Mouse (Mus musculus): ENCODE results near the gene Pcdh15. TPM values are rescaled to one million over a fixed set of nuclear protein-coding genes. Genes with fewer than 3 reads are reported as not detected.

Gene Pcdh15
- polyA plus RNA-seq, 1 experiment from 2014 or later, result 0.68 TPM

- Histone ChIP-seq H3K9ac (ENCODE audit: low read length) (no peak overlapping the region), H3K4me1 (replicated peaks; ENCODE audit: control insufficient read depth, insufficient read depth) (no peaks in the 10 kb centered on the region), H3K36me3 (ENCODE audit: control insufficient read depth, insufficient read depth, low read length) (no peaks in the 10 kb centered on the region), H3K27ac (replicated peaks) (no peak overlapping the region), H3K4me3 (ENCODE audit: low read depth, low read length) (no peak overlapping the region), H3K9me3 (ENCODE audit: control insufficient read depth, low read length) (no peaks in the 10 kb centered on the region), H3K4me2 (replicated peaks; ENCODE audit: low read depth) (no peak overlapping the region), H3K27me3 (ENCODE audit: control insufficient read depth, insufficient read depth, low read length) (no peaks in the 10 kb centered on the region)
- ATAC-seq (ENCODE audit: low FRiP score, low TSS enrichment) (no peak), DNase-seq (ENCODE audit: low spot score) (no peak)
- WGBS, result 74% methylated on average over 5 of the region's 5 CpGs
- TF ChIP-seq CTCF (IDR thresholded peaks at IDR 0.05; ENCODE audit: low read depth) (no peak), EP300 (optimal IDR thresholded peaks at IDR 0.05) (no peak)
Measured at GRCm38 (mm10) chr10:73574711-73575297, 475.7 kb downstream of the Pcdh15 start.

GRCm38 (mm10) chr10:73667501-73667900 lies 568.4 kb downstream of the Pcdh15 start:
- ATAC-seq (ENCODE audit: low FRiP score, low TSS enrichment) (no peak), DNase-seq (ENCODE audit: low spot score) (no peak)
- 84% methylated on average over 1 of the region's 1 CpGs for WGBS
- H3K27ac ChIP-seq (replicated peaks), result no peak overlapping the region
- H3K4me3 ChIP-seq (ENCODE audit: low read depth, low read length), result no peak overlapping the region
- no peak overlapping the region for H3K9ac ChIP-seq (ENCODE audit: low read length)
- no peaks in the 10 kb centered on the region for H3K36me3 ChIP-seq (ENCODE audit: control insufficient read depth, insufficient read depth, low read length)
- H3K4me1 ChIP-seq (replicated peaks; ENCODE audit: control insufficient read depth, insufficient read depth), result no peaks in the 10 kb centered on the region
- no peak for TF ChIP-seq CTCF (IDR thresholded peaks at IDR 0.05; ENCODE audit: low read depth)
- H3K27me3 ChIP-seq (ENCODE audit: control insufficient read depth, insufficient read depth, low read length), result no peaks in the 10 kb centered on the region
- no peaks in the 10 kb centered on the region for H3K9me3 ChIP-seq (ENCODE audit: control insufficient read depth, low read length)
- no peak overlapping the region for H3K4me2 ChIP-seq (replicated peaks; ENCODE audit: low read depth)

GRCm38 (mm10) chr10:73700519-73701286 lies 601.6 kb downstream of the Pcdh15 start:
- Histone ChIP-seq H3K27me3 (ENCODE audit: control insufficient read depth, insufficient read depth, low read length) (no peaks in the 10 kb centered on the region), H3K4me3 (ENCODE audit: low read depth, low read length) (no peak overlapping the region), H3K4me1 (replicated peaks; ENCODE audit: control insufficient read depth, insufficient read depth) (no peaks in the 10 kb centered on the region), H3K36me3 (ENCODE audit: control insufficient read depth, insufficient read depth, low read length) (no peaks in the 10 kb centered on the region), H3K9me3 (ENCODE audit: control insufficient read depth, low read length) (no peaks in the 10 kb centered on the region), H3K4me2 (replicated peaks; ENCODE audit: low read depth) (no peak overlapping the region), H3K9ac (ENCODE audit: low read length) (no peak overlapping the region), H3K27ac (replicated peaks) (no peak overlapping the region)
- DNase-seq (ENCODE audit: low spot score) (no peak), ATAC-seq (ENCODE audit: low FRiP score, low TSS enrichment) (no peak)
- 39% methylated on average over 5 of the region's 5 CpGs for WGBS
- TF ChIP-seq CTCF (IDR thresholded peaks at IDR 0.05; ENCODE audit: low read depth), result no peak
- TF ChIP-seq EP300 (optimal IDR thresholded peaks at IDR 0.05), result no peak

- no peaks in the 10 kb centered on the region for H3K36me3 ChIP-seq (ENCODE audit: control insufficient read depth, insufficient read depth, low read length)
- no peak overlapping the region for H3K4me2 ChIP-seq (replicated peaks; ENCODE audit: low read depth)
- no peak overlapping the region for H3K27ac ChIP-seq (replicated peaks)
- ATAC-seq (ENCODE audit: low FRiP score, low TSS enrichment), result peak; percentile 97
- WGBS, result 56% methylated on average over 7 of the region's 7 CpGs
- TF ChIP-seq EP300 (optimal IDR thresholded peaks at IDR 0.05) (no peak), CTCF (IDR thresholded peaks at IDR 0.05; ENCODE audit: low read depth) (no peak)
- H3K27me3 ChIP-seq (ENCODE audit: control insufficient read depth, insufficient read depth, low read length), result no peaks in the 10 kb centered on the region
- no peaks in the 10 kb centered on the region for H3K4me1 ChIP-seq (replicated peaks; ENCODE audit: control insufficient read depth, insufficient read depth)
- H3K9me3 ChIP-seq (ENCODE audit: control insufficient read depth, low read length), result no peaks in the 10 kb centered on the region
- peak; percentile 22 for DNase-seq (ENCODE audit: low spot score)
- H3K9ac ChIP-seq (ENCODE audit: low read length), result no peak overlapping the region
- H3K4me3 ChIP-seq (ENCODE audit: low read depth, low read length), result no peak overlapping the region
Measured at GRCm38 (mm10) chr10:73725566-73726240, 626.6 kb downstream of the Pcdh15 start.

DNA sequence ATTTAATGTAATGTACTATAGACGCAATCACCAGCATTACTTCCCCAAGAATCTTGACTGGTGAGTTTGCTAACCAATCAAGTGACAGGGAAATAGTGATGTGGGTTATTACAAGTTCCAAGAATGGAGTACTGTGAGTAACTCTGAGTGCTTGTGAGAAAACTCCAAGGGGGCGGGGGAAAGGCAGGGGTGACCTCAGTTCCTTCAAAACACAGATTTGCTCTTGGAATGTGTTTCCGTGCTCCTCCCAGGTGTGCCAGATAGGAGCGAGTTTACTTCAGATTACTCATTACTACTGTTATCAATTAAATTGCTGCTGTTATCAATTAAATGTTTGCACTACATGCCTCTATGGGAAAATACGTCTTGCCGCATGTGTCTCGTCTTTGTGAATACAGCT lies 634.1 kb downstream of the Pcdh15 start:
- Histone ChIP-seq H3K4me1 (replicated peaks; ENCODE audit: control insufficient read depth, insufficient read depth) (no peaks in the 10 kb centered on the region), H3K9me3 (ENCODE audit: control insufficient read depth, low read length) (no peaks in the 10 kb centered on the region), H3K27me3 (ENCODE audit: control insufficient read depth, insufficient read depth, low read length) (no peaks in the 10 kb centered on the region), H3K4me3 (ENCODE audit: low read depth, low read length) (no peak overlapping the region), H3K4me2 (replicated peaks; ENCODE audit: low read depth) (no peak overlapping the region), H3K36me3 (ENCODE audit: control insufficient read depth, insufficient read depth, low read length) (no peaks in the 10 kb centered on the region), H3K9ac (ENCODE audit: low read length) (no peak overlapping the region), H3K27ac (replicated peaks) (no peak overlapping the region)
- DNase-seq (ENCODE audit: low spot score) (peak; percentile 73), ATAC-seq (ENCODE audit: low FRiP score, low TSS enrichment) (peak; percentile 95)
- 63% methylated on average over 7 of the region's 7 CpGs for WGBS
- TF ChIP-seq EP300 (optimal IDR thresholded peaks at IDR 0.05) (no peak), CTCF (IDR thresholded peaks at IDR 0.05; ENCODE audit: low read depth) (no peak)

- no peak for ATAC-seq (ENCODE audit: low FRiP score, low TSS enrichment)
- Histone ChIP-seq H3K36me3 (ENCODE audit: control insufficient read depth, insufficient read depth, low read length) (no peaks in the 10 kb centered on the region), H3K4me3 (ENCODE audit: low read depth, low read length) (no peak overlapping the region), H3K9me3 (ENCODE audit: control insufficient read depth, low read length) (no peaks in the 10 kb centered on the region), H3K27me3 (ENCODE audit: control insufficient read depth, insufficient read depth, low read length) (no peaks in the 10 kb centered on the region), H3K4me2 (replicated peaks; ENCODE audit: low read depth) (no peak overlapping the region), H3K27ac (replicated peaks) (no peak overlapping the region), H3K9ac (ENCODE audit: low read length) (no peak overlapping the region), H3K4me1 (replicated peaks; ENCODE audit: control insufficient read depth, insufficient read depth) (no peaks in the 10 kb centered on the region)
- WGBS, result 42% methylated on average over 2 of the region's 2 CpGs
- TF ChIP-seq EP300 (optimal IDR thresholded peaks at IDR 0.05) (no peak), CTCF (IDR thresholded peaks at IDR 0.05; ENCODE audit: low read depth) (no peak)
- DNase-seq (ENCODE audit: low spot score), result no peak
Measured at GRCm38 (mm10) chr10:73749021-73749420, 649.9 kb downstream of the Pcdh15 start.
